Mouse (Mus musculus) stomach, embryonic 16.5 days (tissue): ENCODE data around the gene Prr7. TPM values are rescaled to one million over a fixed set of nuclear protein-coding genes. Genes with fewer than 3 reads are reported as not detected.

ENCODE experiments used
- ATAC-seq: fragments of 200-750 bp; cut with Nextera tagmentation; 2 replicates; pipeline ENCODE4 v1.8.0; 2017; ENCODE audit warnings: moderate number of reproducible peaks, moderate TSS enrichment; ENCODE audit not compliant: insufficient read depth, low FRiP score
- H3K27ac ChIP-seq: fragments of 300-500 bp; sonication (generic); 2 replicates; pipeline ENCODE4 v1.5.1; 2014; ENCODE audit warnings: low read length
- H3K27me3 ChIP-seq: fragments of 300-500 bp; sonication (generic); 2 replicates; pipeline ENCODE4 v1.6.1; 2014; ENCODE audit warnings: low read length, control low read depth, mixed read lengths; ENCODE audit not compliant: control insufficient read depth, insufficient read depth
- H3K36me3 ChIP-seq: fragments of 300-500 bp; sonication (generic); 2 replicates; pipeline ENCODE4 v1.6.1; 2014; ENCODE audit warnings: low read length; ENCODE audit not compliant: control insufficient read depth, insufficient read depth
- H3K4me1 ChIP-seq: fragments of 300-500 bp; sonication (generic); 2 replicates; pipeline ENCODE4 v1.6.1; 2014; ENCODE audit warnings: low read length, control low read depth, mixed read lengths; ENCODE audit not compliant: control insufficient read depth, insufficient read depth
- H3K4me2 ChIP-seq: fragments of 300-500 bp; sonication (generic); 2 replicates; pipeline ENCODE4 v1.6.1; 2014; ENCODE audit warnings: low read depth, low read length, mixed read lengths
- H3K4me3 ChIP-seq: fragments of 300-500 bp; sonication (generic); replicated peaks from 2 replicates; pipeline ENCODE4 v1.5.1; 2014; ENCODE audit warnings: mild to moderate bottlenecking, low read length
- H3K9ac ChIP-seq: fragments of 300-500 bp; sonication (generic); 2 replicates; pipeline ENCODE4 v1.6.1; 2014; ENCODE audit warnings: low read length
- H3K9me3 ChIP-seq: fragments of 300-500 bp; sonication (generic); replicated peaks from 2 replicates; pipeline ENCODE4 v1.6.1; 2016; ENCODE audit warnings: low read length, control low read depth; ENCODE audit not compliant: control insufficient read depth
- WGBS: fragments of 180-500 bp; shearing (Covaris S2); extraction: QIAGEN DNeasy Blood & Tissue Kit; methylation state at CpG from one replicate; pipeline ENCODE4 v1.1.7; 2014; 5-methylcytosine and 5-hydroxymethylcytosine counted together
- polyA plus RNA-seq: library from polyadenylated mRNA; unstranded; fragments of >200 nt; fragmentation: Nextera tagmentation; extraction: Ambion mirVana; gene quantifications from 2 replicates; pipeline ENCODE4 v1.2.1, GENCODE M21; 2015

Prr7 gene
- polyA plus RNA-seq, 1 experiment from 2014 or later: 0.26 TPM

- H3K27ac ChIP-seq: no peak overlapping the region
- no peak for ATAC-seq
- no peak overlapping the region for H3K4me2 ChIP-seq
- H3K4me3 ChIP-seq: no peak overlapping the region
- H3K4me1 ChIP-seq: peaks cover 32% of the 10 kb centered on the region
- peaks cover 31% of the 10 kb centered on the region for H3K36me3 ChIP-seq
- 91% methylated on average over 10 of the region's 10 CpGs for WGBS
- no peaks in the 10 kb centered on the region for H3K9me3 ChIP-seq
- no peaks in the 10 kb centered on the region for H3K27me3 ChIP-seq
- no peak overlapping the region for H3K9ac ChIP-seq
Observed at GRCm38 (mm10) chr13:55506697-55507096, 42.6 kb downstream of the Prr7 start.

GRCm38 (mm10) chr13:55507877-55508276 is 43.8 kb downstream of the Prr7 start:
- Histone ChIP-seq H3K4me2 (no peak overlapping the region), H3K9ac (no peak overlapping the region), H3K4me1 (peaks cover 39% of the 10 kb centered on the region), H3K36me3 (peaks cover 31% of the 10 kb centered on the region), H3K27me3 (no peaks in the 10 kb centered on the region), H3K9me3 (no peaks in the 10 kb centered on the region), H3K4me3 (no peak overlapping the region), H3K27ac (no peak overlapping the region)
- 66% methylated on average over 11 of the region's 11 CpGs for WGBS
- no peak for ATAC-seq

GRCm38 (mm10) chr13:55508531-55508930 is 44.5 kb downstream of the Prr7 start:
- Histone ChIP-seq H3K4me2 (no peak overlapping the region), H3K27ac (no peak overlapping the region), H3K9me3 (no peaks in the 10 kb centered on the region), H3K4me1 (peaks cover 39% of the 10 kb centered on the region), H3K9ac (no peak overlapping the region), H3K36me3 (peaks cover 31% of the 10 kb centered on the region), H3K4me3 (no peak overlapping the region), H3K27me3 (no peaks in the 10 kb centered on the region)
- 85% methylated on average over 10 of the region's 10 CpGs for WGBS
- no peak for ATAC-seq

GRCm38 (mm10) chr13:55510332-55510667 is 46.2 kb downstream of the Prr7 start:
- H3K36me3 ChIP-seq: peaks cover 18% of the 10 kb centered on the region
- ATAC-seq: peak; percentile 1; the same call in 1 of the 2 replicates

GRCm38 (mm10) chr13:55510668-55511491 is 46.8 kb downstream of the Prr7 start:
- ATAC-seq: peak; percentile 88
- 7% methylated on average over 6 of the region's 6 CpGs for WGBS
- H3K4me3 ChIP-seq: peak overlapping the region; percentile 92
- peak overlapping the region; percentile 79 for H3K4me2 ChIP-seq
- H3K9me3 ChIP-seq: no peaks in the 10 kb centered on the region
- peaks cover 39% of the 10 kb centered on the region for H3K4me1 ChIP-seq
- H3K36me3 ChIP-seq: peaks cover 12% of the 10 kb centered on the region; the same call in 1 of the 2 replicates
- peak overlapping the region; percentile 94 for H3K9ac ChIP-seq
- H3K27me3 ChIP-seq: no peaks in the 10 kb centered on the region
- peak overlapping the region; percentile 98 for H3K27ac ChIP-seq

More at GRCm38 (mm10) chr13:55510332-55510667, 46.2 kb downstream of the Prr7 start:
- Histone ChIP-seq H3K27me3 (no peaks in the 10 kb centered on the region), H3K4me2 (peak overlapping the region; percentile 79), H3K4me3 (peak overlapping the region; percentile 92), H3K9me3 (no peaks in the 10 kb centered on the region), H3K27ac (peak overlapping the region; percentile 98), H3K9ac (peak overlapping the region; percentile 62), H3K4me1 (peaks cover 39% of the 10 kb centered on the region)
- 31% methylated on average over 3 of the region's 3 CpGs for WGBS

- Histone ChIP-seq H3K4me3 (peak overlapping the region; percentile 92), H3K4me2 (peak overlapping the region; percentile 79), H3K27me3 (no peaks in the 10 kb centered on the region), H3K27ac (peak overlapping the region; percentile 98), H3K4me1 (peaks cover 39% of the 10 kb centered on the region), H3K9ac (peak overlapping the region; percentile 94), H3K9me3 (no peaks in the 10 kb centered on the region), H3K36me3 (peaks cover 7% of the 10 kb centered on the region; the same call in 1 of the 2 replicates)
- 13% methylated on average over 5 of the region's 5 CpGs for WGBS
- peak; percentile 8 for ATAC-seq
Observed at GRCm38 (mm10) chr13:55511492-55511861, 47.4 kb downstream of the Prr7 start.

- 2% methylated on average over 25 of the region's 25 CpGs for WGBS
- peak; percentile 61 for ATAC-seq
- H3K9ac ChIP-seq: peak overlapping the region; percentile 94
Observed at GRCm38 (mm10) chr13:55512379-55513031, 48.4 kb downstream of the Prr7 start.

GRCm38 (mm10) chr13:55513111-55513748 is 49.2 kb downstream of the Prr7 start, which contains the start of gene Pdlim7:
Gene Pdlim7 (minus strand): TSS chr13:55513676.
- Histone ChIP-seq H3K9me3 (no peaks in the 10 kb centered on the region), H3K9ac (peak within 1 kb of the TSS; percentile 94), H3K36me3 (no peaks in the 10 kb centered on the region), H3K4me1 (peaks cover 34% of the 10 kb centered on the region), H3K27me3 (no peaks in the 10 kb centered on the region), H3K4me3 (peak within 1 kb of the TSS; percentile 92), H3K4me2 (peak within 1 kb of the TSS; percentile 79), H3K27ac (peak within 1 kb of the TSS; percentile 98)
- under 1% methylated on average over 54 of the region's 55 CpGs for WGBS
- peak; percentile 51 for ATAC-seq

More at GRCm38 (mm10) chr13:55512379-55513031, 48.4 kb downstream of the Prr7 start:
- H3K4me1 ChIP-seq: peaks cover 39% of the 10 kb centered on the region
- H3K27ac ChIP-seq: peak overlapping the region; percentile 98
- peak overlapping the region; percentile 92 for H3K4me3 ChIP-seq
- H3K9me3 ChIP-seq: no peaks in the 10 kb centered on the region
- no peaks in the 10 kb centered on the region for H3K27me3 ChIP-seq
- peaks cover 6% of the 10 kb centered on the region; the same call in 1 of the 2 replicates for H3K36me3 ChIP-seq
- H3K4me2 ChIP-seq: peak overlapping the region; percentile 79
